Mouse (Mus musculus) bone marrow macrophage, adult 2 months (primary cell): ENCODE measurements around the gene Ttll1. TPM values are rescaled to one million over a fixed set of nuclear protein-coding genes. Genes with fewer than 3 reads are reported as not detected.

Experiments
- H3K27ac ChIP-seq: 2 replicates; pipeline ENCODE4 v1.5.1; 2012; ENCODE audit warnings: low read depth, low read length; ENCODE audit not compliant: insufficient read depth
- H3K4me1 ChIP-seq: 2 replicates; pipeline ENCODE4 v1.6.1; 2012; ENCODE audit warnings: low read length; ENCODE audit not compliant: control insufficient read depth, insufficient read depth
- H3K4me3 ChIP-seq: 2 replicates; pipeline ENCODE4 v1.5.1; 2012; ENCODE audit warnings: mild to moderate bottlenecking, low read length, moderate library complexity; ENCODE audit not compliant: insufficient read depth
- CTCF ChIP-seq: IDR thresholded peaks from 2 replicates; pipeline ENCODE4 v1.5.1; 2012; ENCODE audit warnings: low read depth, mild to moderate bottlenecking, low read length, moderate library complexity
- POLR2A ChIP-seq: IDR thresholded peaks from 2 replicates; pipeline ENCODE4 v1.6.1; 2012; ENCODE audit warnings: mild to moderate bottlenecking, low read depth, low read length, borderline replicate concordance
- polyA plus RNA-seq: library from polyadenylated mRNA; stranded (reverse); fragments of >200 nt; gene quantifications from 2 replicates; pipeline ENCODE4 v1.2.4, GENCODE M21; 2012; ENCODE audit not compliant: missing spikeins, insufficient read depth, insufficient read length

The Ttll1 gene
- polyA plus RNA-seq, 1 experiment, result 9.1 TPM

DNA sequence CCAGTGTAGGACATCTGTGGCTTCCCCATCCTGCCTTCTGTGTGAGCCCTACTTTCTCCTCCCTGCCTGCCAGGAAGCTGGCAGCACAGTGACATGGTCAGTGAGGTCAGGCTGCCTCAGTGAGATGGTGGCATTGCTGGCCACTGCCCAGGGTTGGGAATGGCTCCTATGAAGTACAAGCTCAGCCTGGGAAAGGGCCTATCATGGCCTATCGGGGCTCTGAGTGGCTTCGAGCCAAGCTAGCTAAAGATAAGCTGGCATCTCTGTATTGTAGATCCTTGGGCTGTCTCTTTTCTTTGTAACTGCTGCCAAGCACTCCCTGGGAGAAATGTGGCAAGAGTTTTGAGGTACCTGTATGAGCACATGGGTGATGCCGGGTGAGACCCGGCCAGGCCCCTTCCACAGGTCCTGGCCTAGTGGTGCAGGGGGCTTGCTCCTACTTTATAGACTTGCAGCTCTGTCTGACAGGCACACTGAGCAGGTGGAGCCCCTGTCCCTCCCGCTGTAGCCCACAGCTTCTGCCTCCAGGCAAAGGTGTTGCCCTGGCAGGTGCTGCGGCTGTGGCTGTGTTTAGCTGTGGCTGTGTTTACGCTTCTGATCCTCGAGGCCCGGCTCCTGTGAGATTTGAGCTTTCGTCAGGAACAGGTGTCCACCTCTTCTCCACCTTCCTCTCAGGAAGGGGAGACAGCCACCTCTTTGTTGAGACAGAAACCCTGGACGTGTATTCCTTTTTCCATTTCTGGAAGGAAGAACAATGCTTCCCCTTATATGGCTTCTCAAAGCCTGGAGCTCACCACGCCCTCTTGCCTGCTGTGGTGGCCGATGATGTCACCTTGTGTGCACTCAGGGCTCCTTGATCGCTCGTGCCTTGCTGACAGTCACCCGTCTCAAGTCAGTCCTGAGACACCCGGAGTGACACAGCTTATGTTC lies 24.5 kb upstream of the Ttll1 start:
- H3K4me3 ChIP-seq, result peak overlapping the region; percentile 5; the same call in 1 of the 2 replicates
- no peak for TF ChIP-seq POLR2A
- no peak for TF ChIP-seq CTCF
- peak overlapping the region; percentile 34 for H3K27ac ChIP-seq
- H3K4me1 ChIP-seq, result peaks cover 39% of the 10 kb centered on the region

DNA sequence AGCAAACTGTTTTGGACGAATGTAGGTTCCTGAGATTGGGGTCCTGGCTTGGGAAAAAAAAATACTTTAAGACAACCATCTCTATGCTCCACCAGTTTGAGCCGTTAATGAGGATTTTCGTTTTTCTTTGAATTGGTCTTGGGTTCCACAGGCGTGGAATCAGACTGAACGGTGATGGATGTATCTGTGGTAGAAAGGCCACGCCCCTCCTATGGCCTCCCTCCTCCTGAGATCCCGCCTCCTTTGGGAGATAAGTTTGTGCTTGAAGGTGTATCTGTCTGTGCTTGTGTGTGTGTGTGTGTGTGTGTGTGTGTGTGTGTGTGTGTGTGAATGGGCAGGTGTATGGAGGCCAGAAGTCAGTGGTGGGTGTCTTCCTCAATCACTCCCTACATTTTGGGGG lies 21.9 kb upstream of the Ttll1 start:
- TF ChIP-seq POLR2A (no peak), CTCF (no peak)
- no peak overlapping the region for H3K27ac ChIP-seq
- H3K4me1 ChIP-seq, result peaks cover 24% of the 10 kb centered on the region
- no peak overlapping the region for H3K4me3 ChIP-seq

DNA sequence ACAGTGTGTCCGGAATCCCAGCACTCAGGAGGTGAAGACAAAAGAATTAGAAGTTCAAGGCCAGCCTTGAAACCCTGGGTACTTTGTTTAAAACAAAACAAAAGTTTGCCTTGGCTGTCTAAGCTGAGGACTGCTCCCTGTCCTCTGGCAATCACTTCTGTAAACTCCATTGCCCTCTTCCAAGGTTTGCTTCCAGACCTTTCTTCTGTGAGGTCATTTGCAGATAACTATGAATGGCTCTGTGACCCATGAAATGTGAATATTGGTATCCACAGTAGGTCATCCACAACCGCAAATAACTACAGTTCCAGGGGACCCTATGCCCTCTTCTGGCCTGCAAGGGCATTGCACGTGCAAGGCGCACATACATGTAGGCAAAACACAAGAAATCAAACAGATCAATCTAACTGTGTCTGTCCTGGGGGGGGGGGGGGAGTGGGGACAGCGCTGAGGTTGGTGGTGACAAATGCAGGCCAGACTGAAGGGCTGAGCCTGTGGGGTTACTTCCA lies 21.3 kb upstream of the Ttll1 start:
- Histone ChIP-seq H3K4me3 (no peak overlapping the region), H3K4me1 (peaks cover 24% of the 10 kb centered on the region), H3K27ac (no peak overlapping the region)
- TF ChIP-seq CTCF (0 out of 2 replicates have a peak, but pooled peaks have one; percentile 5), POLR2A (no peak)

DNA sequence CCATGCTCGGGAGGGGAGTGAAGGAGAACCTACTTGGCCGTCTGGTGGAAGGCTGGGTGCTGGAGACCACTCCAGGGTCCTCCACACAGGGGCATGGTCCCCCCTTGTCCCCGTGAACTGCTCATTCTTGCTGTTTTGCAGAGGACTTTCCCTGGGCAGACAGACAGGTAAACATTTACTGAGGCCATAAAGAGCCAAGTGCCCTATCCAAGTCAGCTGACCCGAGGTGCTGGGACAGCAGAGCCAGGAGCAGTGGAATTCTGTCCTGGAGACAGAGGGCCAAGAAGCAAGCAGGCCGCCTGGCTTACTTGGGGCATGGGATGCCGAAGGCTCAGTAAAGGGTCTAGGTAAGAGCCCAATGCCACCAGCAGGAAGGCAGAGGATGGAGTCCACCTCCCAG lies 20.0 kb upstream of the Ttll1 start:
- no peak overlapping the region for H3K27ac ChIP-seq
- TF ChIP-seq CTCF, result no peak
- TF ChIP-seq POLR2A, result no peak
- H3K4me3 ChIP-seq, result no peak overlapping the region
- H3K4me1 ChIP-seq, result peaks cover 18% of the 10 kb centered on the region

DNA sequence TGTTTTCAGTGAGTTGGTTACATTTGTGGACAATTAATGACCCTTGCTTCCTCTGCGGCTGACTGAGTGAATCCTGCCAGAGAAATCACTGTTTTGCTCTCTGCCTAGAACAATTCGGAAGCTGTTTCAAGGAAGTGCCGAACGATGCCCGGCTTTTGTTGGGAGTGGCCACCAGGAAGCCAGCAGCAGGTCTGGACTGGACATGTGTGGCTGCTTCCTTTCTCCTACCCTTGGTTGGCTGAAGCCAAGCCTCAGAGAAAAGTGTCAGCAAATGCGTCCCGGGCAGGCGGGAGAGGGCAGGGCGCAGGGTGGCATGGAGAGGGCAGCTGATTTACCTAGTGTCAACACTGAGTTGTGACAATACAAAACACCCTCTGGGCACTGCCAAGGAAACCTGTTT lies 19.5 kb upstream of the Ttll1 start:
- H3K27ac ChIP-seq, result no peak overlapping the region
- H3K4me3 ChIP-seq, result no peak overlapping the region
- TF ChIP-seq CTCF (no peak), POLR2A (no peak)
- peaks cover 15% of the 10 kb centered on the region for H3K4me1 ChIP-seq

DNA sequence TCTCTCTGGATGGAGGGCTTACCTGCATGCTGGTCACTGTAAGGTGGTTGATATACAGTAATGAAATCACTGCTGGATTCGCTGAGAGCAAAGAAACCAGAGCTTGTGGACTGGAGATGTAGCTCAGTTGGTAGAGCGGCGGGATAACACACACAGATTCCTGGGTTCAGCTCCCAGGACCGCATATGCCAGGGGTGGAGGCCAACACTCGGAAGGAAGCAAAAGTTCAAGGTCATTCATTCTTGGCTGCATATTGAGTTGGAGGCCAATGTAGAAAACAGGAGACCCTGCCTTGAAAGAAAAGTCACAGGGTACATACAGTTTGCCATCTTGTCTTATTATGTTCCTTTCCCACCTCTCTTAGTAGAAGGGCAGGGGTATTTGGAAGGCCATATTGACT lies 19.1 kb upstream of the Ttll1 start:
- TF ChIP-seq CTCF (no peak), POLR2A (no peak)
- no peak overlapping the region for H3K4me3 ChIP-seq
- H3K27ac ChIP-seq, result no peak overlapping the region
- H3K4me1 ChIP-seq, result peaks cover 11% of the 10 kb centered on the region

DNA sequence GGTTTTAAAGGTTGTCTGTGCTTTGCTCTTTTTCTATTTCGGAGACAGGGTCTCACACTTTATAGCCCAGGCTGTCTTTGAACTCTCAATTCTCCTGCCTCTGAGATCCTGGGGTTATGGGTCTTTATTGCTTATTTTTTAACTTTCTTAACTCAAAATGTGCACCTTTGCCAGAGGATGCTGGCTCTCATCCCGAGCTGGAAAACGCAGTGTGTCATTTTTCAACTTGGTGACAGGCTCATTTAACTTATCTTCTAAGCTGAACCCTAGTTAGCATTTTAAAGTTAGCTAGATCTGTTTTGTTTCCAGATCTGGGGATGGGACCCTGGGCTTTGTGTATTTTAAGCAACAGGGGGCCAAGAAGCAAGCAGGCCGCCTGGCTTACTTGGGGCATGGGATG lies 18.2 kb upstream of the Ttll1 start:
- H3K27ac ChIP-seq, result no peak overlapping the region
- H3K4me1 ChIP-seq, result peaks cover 4% of the 10 kb centered on the region; the same call in 1 of the 2 replicates
- TF ChIP-seq POLR2A (no peak), CTCF (no peak)
- H3K4me3 ChIP-seq, result no peak overlapping the region

DNA sequence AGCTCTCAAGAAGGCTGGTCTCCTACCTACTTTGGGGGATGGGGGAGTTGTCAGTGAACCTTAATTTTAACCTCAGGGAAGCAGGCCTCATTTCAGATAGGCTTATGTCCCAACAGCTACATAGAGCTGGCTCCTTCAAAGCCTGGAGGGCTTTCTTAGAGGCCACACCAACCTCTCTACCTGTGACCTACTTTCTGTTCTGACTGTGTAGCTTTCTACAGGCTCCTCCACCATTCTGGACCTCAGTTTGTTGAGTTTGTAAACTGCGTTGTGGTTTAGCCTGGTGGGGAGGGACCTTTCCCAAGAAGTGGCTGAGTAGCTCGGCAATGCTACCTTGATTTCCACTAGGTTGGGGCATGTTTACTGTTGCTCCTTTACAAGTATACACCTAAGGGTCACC lies 17.1 kb upstream of the Ttll1 start:
- no peak for TF ChIP-seq CTCF
- no peak for TF ChIP-seq POLR2A
- H3K27ac ChIP-seq, result no peak overlapping the region
- no peak overlapping the region for H3K4me3 ChIP-seq
- H3K4me1 ChIP-seq, result 0 out of 2 replicates have a peak, but pooled peaks cover 2% of the 10 kb centered on the region

DNA sequence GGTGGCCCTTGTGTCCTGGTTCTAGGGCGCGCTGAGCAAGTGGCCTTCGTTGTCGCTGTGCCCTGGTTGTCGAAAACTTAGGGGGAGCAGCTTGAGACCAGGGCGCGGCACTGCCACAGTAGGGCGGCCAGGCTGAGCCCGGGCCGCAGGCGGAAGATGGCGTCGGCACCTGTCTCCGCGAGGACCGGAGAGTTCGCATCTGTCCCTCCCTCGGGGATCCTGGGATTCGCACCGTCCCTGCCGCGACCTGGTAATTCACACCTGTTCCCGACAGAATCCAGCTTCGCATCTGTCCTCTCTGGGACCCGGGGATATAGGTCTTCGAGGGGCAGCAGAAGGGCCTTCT lies 16.4 kb upstream of the Ttll1 start:
- TF ChIP-seq CTCF, result no peak
- no peak for TF ChIP-seq POLR2A
- H3K4me3 ChIP-seq, result peak overlapping the region; percentile 68
- H3K27ac ChIP-seq, result no peak overlapping the region
- H3K4me1 ChIP-seq, result 0 out of 2 replicates have a peak, but pooled peaks cover 2% of the 10 kb centered on the region

DNA sequence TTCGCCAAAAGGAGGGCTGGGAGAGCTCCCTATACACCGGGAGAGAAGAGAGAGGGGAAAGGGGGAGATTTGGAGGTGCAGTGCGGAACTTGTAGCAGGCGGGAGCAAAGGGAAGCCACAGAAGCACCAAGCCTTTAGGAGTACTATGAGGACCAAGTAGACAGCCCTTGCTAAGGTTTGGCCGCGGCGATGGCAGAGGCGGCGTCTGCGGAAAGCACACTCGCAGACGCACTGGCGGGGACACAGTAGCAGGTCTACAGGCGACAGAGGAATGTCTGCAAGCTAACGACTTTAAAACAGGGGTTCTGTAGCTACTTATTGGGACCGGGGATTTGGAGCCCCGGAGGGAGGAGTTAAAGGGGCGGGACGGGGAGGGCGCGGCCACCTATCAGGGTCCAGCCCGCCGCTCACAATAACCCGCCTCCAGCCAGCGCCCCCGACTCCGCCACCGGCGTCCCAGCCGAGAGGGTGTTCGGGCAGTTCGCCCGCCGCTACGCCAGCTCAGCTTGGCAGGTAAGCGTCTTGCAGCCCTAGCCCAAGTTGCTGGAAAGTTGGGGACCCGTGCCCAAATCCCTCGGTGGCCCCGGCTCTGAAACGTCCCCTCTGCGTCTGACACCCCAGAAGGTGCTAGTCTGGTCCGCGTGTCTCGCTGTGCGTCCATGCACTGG lies 15.9 kb upstream of the Ttll1 start, which contains the start of gene Bik:
Gene Bik (plus strand): TSS at position 439 of the 668 bp plus-strand sequence.
- Histone ChIP-seq H3K4me1 (0 out of 2 replicates have a peak, but pooled peaks cover 2% of the 10 kb centered on the region), H3K4me3 (peak within 1 kb of the TSS; percentile 68), H3K27ac (no peak within 1 kb of the TSS)
- TF ChIP-seq POLR2A (no peak), CTCF (no peak)
